Mouse (Mus musculus): Measurements from ENCODE around the gene Olfr790. TPM values are rescaled to one million over a fixed set of nuclear protein-coding genes. Genes with fewer than 3 reads are reported as not detected.

Gene Olfr790
- not detected in 2 replicates for polyA plus RNA-seq (2015; fragmentation: Nextera tagmentation; extraction: Ambion mirVana)

DNA sequence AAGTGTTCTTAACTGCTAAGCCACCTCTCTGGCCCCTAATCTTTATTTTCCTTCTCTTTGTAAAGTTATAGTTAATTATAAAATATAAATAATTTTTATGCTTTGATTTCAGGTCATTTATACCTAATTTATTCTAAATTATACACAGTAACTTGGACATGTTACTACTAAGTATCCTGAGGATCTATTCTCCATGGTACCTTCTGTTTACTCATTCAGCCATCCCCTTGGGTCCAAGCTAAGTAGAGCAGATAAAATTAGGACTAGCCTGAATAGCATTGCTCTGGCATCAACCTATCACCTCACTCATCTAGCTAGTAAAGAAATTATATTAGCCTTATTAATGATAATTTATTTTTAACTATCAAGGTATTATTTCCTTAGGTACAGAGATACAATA lies at the start of gene Olfr790:
Gene Olfr790 (plus strand): TSS at position 301 of the 400 bp plus-strand sequence.

GRCm38 (mm10) chr10:129461562-129461961 lies 36.7 kb upstream of the Olfr790 start, which contains the start of gene Olfr787:
Gene Olfr787 (plus strand): TSS chr10:129461862.

DNA sequence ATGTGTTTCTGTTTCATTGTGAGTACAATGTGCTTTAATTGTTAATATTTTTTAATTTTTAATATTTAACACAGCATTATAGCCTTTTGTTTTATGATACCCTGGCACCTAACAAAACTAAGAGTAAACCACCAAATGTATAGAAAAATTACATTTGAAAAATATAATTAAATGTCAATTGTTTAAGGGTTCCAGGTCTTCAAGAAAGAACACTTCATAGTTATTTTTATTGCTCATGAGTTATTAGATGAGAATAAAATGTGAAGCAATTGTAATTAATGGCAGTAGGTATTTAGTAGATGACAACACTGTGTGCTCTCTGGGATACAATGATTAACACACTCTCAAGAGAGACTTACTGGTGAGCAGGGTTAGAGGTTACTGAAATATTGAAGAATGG lies 27.6 kb upstream of the Olfr790 start, which contains the start of gene Olfr788:
Gene Olfr788 (plus strand): TSS at position 301 of the 400 bp plus-strand sequence.

GRCm38 (mm10) chr10:129484452-129484851 lies 13.8 kb upstream of the Olfr790 start, which contains the start of gene Olfr789:
Gene Olfr789 (plus strand): TSS chr10:129484752.

DNA sequence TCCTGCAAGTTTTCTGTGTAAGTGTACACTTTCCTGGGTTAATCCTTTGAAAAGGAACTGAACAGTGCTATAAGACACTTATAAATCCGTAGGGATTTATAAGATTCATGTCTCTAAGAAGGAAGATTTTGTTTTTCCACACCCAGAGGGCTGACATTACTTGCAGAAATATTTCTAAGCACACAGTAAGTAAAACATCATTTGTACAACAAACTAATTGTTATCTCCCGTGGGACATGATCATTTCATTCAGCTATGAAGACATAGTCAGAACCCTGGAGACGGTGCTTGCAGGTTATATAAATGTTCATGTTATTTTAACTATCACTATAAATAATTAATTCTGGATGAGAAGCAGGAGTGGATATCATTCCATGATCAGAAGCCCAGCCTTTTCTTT lies 23.2 kb downstream of the Olfr790 start, which contains the start of gene Olfr791:
Gene Olfr791 (plus strand): TSS at position 301 of the 400 bp plus-strand sequence.

GRCm38 (mm10) chr10:129538862-129539261 lies 40.6 kb downstream of the Olfr790 start, which contains the start of gene Olfr792:
Gene Olfr792 (plus strand): TSS chr10:129539162.

Other genes starting within 250 kb of the Olfr790 start
- not detected in 2 replicates for gene Olfr776, start 239.4 kb upstream of the Olfr790 start, polyA plus RNA-seq (2015; fragmentation: Nextera tagmentation; extraction: Ambion mirVana)
- not detected in 2 replicates for gene Olfr777, start 227.0 kb upstream of the Olfr790 start, polyA plus RNA-seq (2015; fragmentation: Nextera tagmentation; extraction: Ambion mirVana)
- not detected in 2 replicates for gene Olfr780, start 180.4 kb upstream of the Olfr790 start, polyA plus RNA-seq (2015; fragmentation: Nextera tagmentation; extraction: Ambion mirVana)
- not detected in 2 replicates for gene Olfr781, start 169.6 kb upstream of the Olfr790 start, polyA plus RNA-seq (2015; fragmentation: Nextera tagmentation; extraction: Ambion mirVana)
- not detected in 2 replicates for gene Olfr782, start 149.6 kb upstream of the Olfr790 start, polyA plus RNA-seq (2015; fragmentation: Nextera tagmentation; extraction: Ambion mirVana)
- 0.06 TPM in 1 of 2 replicates, not detected in the other for gene Olfr784, start 114.4 kb upstream of the Olfr790 start, polyA plus RNA-seq (2015; fragmentation: Nextera tagmentation; extraction: Ambion mirVana)
- gene Olfr785, start 93.1 kb upstream of the Olfr790 start, polyA plus RNA-seq (2015; fragmentation: Nextera tagmentation; extraction: Ambion mirVana): not detected in 2 replicates
- not detected in 2 replicates for gene Olfr786, start 71.2 kb upstream of the Olfr790 start, polyA plus RNA-seq (2015; fragmentation: Nextera tagmentation; extraction: Ambion mirVana)
- gene Olfr787, start 36.6 kb upstream of the Olfr790 start, polyA plus RNA-seq (2015; fragmentation: Nextera tagmentation; extraction: Ambion mirVana): not detected in 2 replicates
- not detected in 2 replicates for gene Olfr788, start 27.5 kb upstream of the Olfr790 start, polyA plus RNA-seq (2015; fragmentation: Nextera tagmentation; extraction: Ambion mirVana)
- gene Olfr789, start 13.7 kb upstream of the Olfr790 start, polyA plus RNA-seq (2015; fragmentation: Nextera tagmentation; extraction: Ambion mirVana): not detected in 2 replicates
- gene Olfr791, start 23.3 kb downstream of the Olfr790 start, polyA plus RNA-seq (2015; fragmentation: Nextera tagmentation; extraction: Ambion mirVana): not detected in 2 replicates
- gene Olfr792, start 40.7 kb downstream of the Olfr790 start, polyA plus RNA-seq (2015; fragmentation: Nextera tagmentation; extraction: Ambion mirVana): not detected in 2 replicates
- gene Olfr794, start 69.2 kb downstream of the Olfr790 start, polyA plus RNA-seq (2015; fragmentation: Nextera tagmentation; extraction: Ambion mirVana): not detected in 2 replicates
- not detected in 2 replicates for gene Olfr796, start 114.1 kb downstream of the Olfr790 start, polyA plus RNA-seq (2015; fragmentation: Nextera tagmentation; extraction: Ambion mirVana)
- not detected in 2 replicates for gene Olfr798, start 129.4 kb downstream of the Olfr790 start, polyA plus RNA-seq (2015; fragmentation: Nextera tagmentation; extraction: Ambion mirVana)
- gene Olfr799, start 139.0 kb downstream of the Olfr790 start, polyA plus RNA-seq (2015; fragmentation: Nextera tagmentation; extraction: Ambion mirVana): not detected in 2 replicates
- gene Olfr800, start 159.2 kb downstream of the Olfr790 start, polyA plus RNA-seq (2015; fragmentation: Nextera tagmentation; extraction: Ambion mirVana): not detected in 2 replicates
- not detected in 2 replicates for gene Olfr801, start 175.4 kb downstream of the Olfr790 start, polyA plus RNA-seq (2015; fragmentation: Nextera tagmentation; extraction: Ambion mirVana)
- gene Olfr802, start 189.7 kb downstream of the Olfr790 start, polyA plus RNA-seq (2015; fragmentation: Nextera tagmentation; extraction: Ambion mirVana): not detected in 2 replicates
- not detected in 2 replicates for gene Olfr803, start 195.8 kb downstream of the Olfr790 start, polyA plus RNA-seq (2015; fragmentation: Nextera tagmentation; extraction: Ambion mirVana)
- not detected in 2 replicates for gene Olfr804, start 204.7 kb downstream of the Olfr790 start, polyA plus RNA-seq (2015; fragmentation: Nextera tagmentation; extraction: Ambion mirVana)
- gene Olfr805, start 230.9 kb downstream of the Olfr790 start, polyA plus RNA-seq (2015; fragmentation: Nextera tagmentation; extraction: Ambion mirVana): not detected in 2 replicates
- not detected in 2 replicates for gene Olfr806, start 243.4 kb downstream of the Olfr790 start, polyA plus RNA-seq (2015; fragmentation: Nextera tagmentation; extraction: Ambion mirVana)

All from skeletal muscle tissue, postnatal 0 days (tissue).